Mouse (Mus musculus): ENCODE measurements at regions not wholly inside any gene's neighbourhood (a gene's known extent, or its start where the extent isn't known, plus 50 kb on each side); places are given as distances from the start of the nearest gene placed in this dataset.
A peak's percentile ranks its signal among the peaks of the same experiment; 100 is the strongest.

GRCm38 (mm10) chr1:42505048-42505729 is 190.4 kb upstream of the Pou3f3 start:
- no peaks in the 10 kb centered on the region for H3K9me3 ChIP-seq (replicated peaks; ENCODE audit: control insufficient read depth, low read length)
- no peak overlapping the region for H3K4me2 ChIP-seq (ENCODE audit: low read depth, low read length)
- WGBS, result 64% methylated on average over 10 of the region's 10 CpGs
- H3K9ac ChIP-seq (ENCODE audit: low read length), result no peak overlapping the region
- no peak overlapping the region for H3K4me3 ChIP-seq (ENCODE audit: low read length)
- no peak overlapping the region for H3K27ac ChIP-seq (ENCODE audit: low read length)
- no peak for ATAC-seq (replicated peaks; ENCODE audit: extremely low read depth, insufficient read depth, low FRiP score)
- H3K36me3 ChIP-seq (ENCODE audit: control insufficient read depth, insufficient read depth), result no peaks in the 10 kb centered on the region
- H3K27me3 ChIP-seq (ENCODE audit: control insufficient read depth, insufficient read depth, low read length), result no peaks in the 10 kb centered on the region
- no peaks in the 10 kb centered on the region for H3K4me1 ChIP-seq (ENCODE audit: control insufficient read depth, insufficient read depth, low read length)

- Histone ChIP-seq H3K27me3 (ENCODE audit: control insufficient read depth, insufficient read depth, low read length) (no peaks in the 10 kb centered on the region), H3K4me2 (ENCODE audit: low read depth, low read length) (no peak overlapping the region), H3K9ac (ENCODE audit: low read length) (no peak overlapping the region), H3K4me1 (ENCODE audit: control insufficient read depth, insufficient read depth, low read length) (no peaks in the 10 kb centered on the region), H3K4me3 (ENCODE audit: low read length) (no peak overlapping the region), H3K36me3 (ENCODE audit: control insufficient read depth, insufficient read depth) (no peaks in the 10 kb centered on the region), H3K9me3 (replicated peaks; ENCODE audit: control insufficient read depth, low read length) (no peaks in the 10 kb centered on the region), H3K27ac (ENCODE audit: low read length) (no peak overlapping the region)
- ATAC-seq (replicated peaks; ENCODE audit: extremely low read depth, insufficient read depth, low FRiP score), result no peak
- WGBS, result 89% methylated on average over 3 of the region's 3 CpGs
Measured at GRCm38 (mm10) chr1:42514417-42514816, 181.2 kb upstream of the Pou3f3 start.

DNA sequence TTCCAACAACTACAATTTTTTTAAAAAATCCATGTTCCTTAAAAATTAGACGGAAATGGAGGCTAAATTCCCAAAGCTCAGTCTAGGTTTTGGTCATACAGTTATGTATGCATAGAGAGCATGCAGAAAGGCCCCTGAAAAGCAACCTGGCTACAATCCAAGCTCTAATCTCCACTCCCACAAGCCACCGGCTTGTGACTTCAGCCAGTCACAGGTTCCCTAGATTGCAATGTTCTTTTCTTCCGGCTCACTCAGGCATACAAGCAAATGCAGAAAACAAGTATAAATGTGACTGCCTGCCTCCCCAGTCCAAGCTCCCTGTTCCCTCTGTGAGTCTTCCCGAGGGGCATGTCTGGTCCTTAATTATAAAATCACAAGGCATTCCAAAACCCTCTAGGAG is 171.2 kb upstream of the Pou3f3 start:
- Histone ChIP-seq H3K9me3 (replicated peaks; ENCODE audit: control insufficient read depth, low read length) (no peaks in the 10 kb centered on the region), H3K36me3 (ENCODE audit: control insufficient read depth, insufficient read depth) (no peaks in the 10 kb centered on the region), H3K27me3 (ENCODE audit: control insufficient read depth, insufficient read depth, low read length) (no peaks in the 10 kb centered on the region), H3K9ac (ENCODE audit: low read length) (no peak overlapping the region; the same call in 1 of the 2 replicates), H3K27ac (ENCODE audit: low read length) (0 out of 2 replicates have a peak overlapping the region, but pooled peaks have one; percentile 16), H3K4me2 (ENCODE audit: low read depth, low read length) (no peak overlapping the region), H3K4me3 (ENCODE audit: low read length) (no peak overlapping the region), H3K4me1 (ENCODE audit: control insufficient read depth, insufficient read depth, low read length) (peaks cover 9% of the 10 kb centered on the region)
- WGBS, result 37% methylated on average over 4 of the region's 4 CpGs
- no peak; the same call in 1 of the 2 replicates for ATAC-seq (replicated peaks; ENCODE audit: extremely low read depth, insufficient read depth, low FRiP score)

DNA sequence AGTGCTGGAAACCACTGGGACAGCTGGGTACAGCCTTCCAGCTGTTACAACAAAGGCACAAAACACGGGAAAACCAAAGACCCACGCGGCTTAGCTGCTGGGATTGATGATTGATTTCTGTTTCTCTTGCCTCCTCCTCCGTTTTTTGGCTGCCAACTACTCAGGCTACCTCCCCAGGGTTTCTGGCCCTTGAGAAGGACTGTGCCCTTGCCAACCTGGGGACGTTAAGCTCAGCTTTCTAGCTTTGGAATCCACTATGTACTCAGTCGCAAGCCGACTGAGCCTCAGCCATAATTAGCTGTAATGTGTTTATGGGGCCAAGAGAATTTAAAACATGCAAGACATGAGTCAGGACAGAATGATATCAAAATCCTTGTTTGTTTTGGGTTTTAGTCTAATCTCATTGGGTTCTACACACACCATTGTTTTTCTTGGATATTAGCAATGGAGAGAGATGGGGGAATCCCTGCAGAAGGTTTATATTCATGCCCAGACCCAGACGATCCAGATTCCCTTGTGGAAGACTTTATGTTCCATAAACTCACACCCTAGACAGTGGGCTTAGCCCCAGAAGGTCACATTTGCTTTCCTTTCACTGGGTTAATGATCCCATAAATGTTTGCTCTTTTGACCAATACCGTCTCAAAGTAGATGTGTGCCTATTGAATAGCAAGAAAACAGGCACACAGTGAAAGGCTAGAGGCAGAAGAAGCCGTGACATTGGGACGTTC is 167.7 kb upstream of the Pou3f3 start:
- no peak overlapping the region for H3K4me2 ChIP-seq (ENCODE audit: low read depth, low read length)
- no peak overlapping the region for H3K9ac ChIP-seq (ENCODE audit: low read length)
- H3K27me3 ChIP-seq (ENCODE audit: control insufficient read depth, insufficient read depth, low read length), result no peaks in the 10 kb centered on the region
- no peaks in the 10 kb centered on the region for H3K36me3 ChIP-seq (ENCODE audit: control insufficient read depth, insufficient read depth)
- H3K4me3 ChIP-seq (ENCODE audit: low read length), result no peak overlapping the region
- ATAC-seq (replicated peaks; ENCODE audit: extremely low read depth, insufficient read depth, low FRiP score), result no peak
- peaks cover 11% of the 10 kb centered on the region for H3K4me1 ChIP-seq (ENCODE audit: control insufficient read depth, insufficient read depth, low read length)
- no peaks in the 10 kb centered on the region for H3K9me3 ChIP-seq (replicated peaks; ENCODE audit: control insufficient read depth, low read length)
- no peak overlapping the region for H3K27ac ChIP-seq (ENCODE audit: low read length)
- WGBS, result 54% methylated on average over 11 of the region's 11 CpGs

GRCm38 (mm10) chr1:42532908-42533307 is 162.7 kb upstream of the Pou3f3 start:
- ATAC-seq (replicated peaks; ENCODE audit: extremely low read depth, insufficient read depth, low FRiP score), result peak; percentile 95
- Histone ChIP-seq H3K4me1 (ENCODE audit: control insufficient read depth, insufficient read depth, low read length) (peaks cover 7% of the 10 kb centered on the region), H3K4me2 (ENCODE audit: low read depth, low read length) (no peak overlapping the region), H3K27me3 (ENCODE audit: control insufficient read depth, insufficient read depth, low read length) (no peaks in the 10 kb centered on the region), H3K36me3 (ENCODE audit: control insufficient read depth, insufficient read depth) (no peaks in the 10 kb centered on the region), H3K9me3 (replicated peaks; ENCODE audit: control insufficient read depth, low read length) (no peaks in the 10 kb centered on the region), H3K27ac (ENCODE audit: low read length) (peak overlapping the region; percentile 74), H3K9ac (ENCODE audit: low read length) (no peak overlapping the region), H3K4me3 (ENCODE audit: low read length) (no peak overlapping the region)
- 36% methylated on average over 6 of the region's 6 CpGs for WGBS

GRCm38 (mm10) chr1:42539066-42539539 is 156.5 kb upstream of the Pou3f3 start:
- H3K4me2 ChIP-seq (ENCODE audit: low read depth, low read length), result peak overlapping the region; percentile 30
- no peaks in the 10 kb centered on the region for H3K4me1 ChIP-seq (ENCODE audit: control insufficient read depth, insufficient read depth, low read length)
- no peak for ATAC-seq (replicated peaks; ENCODE audit: extremely low read depth, insufficient read depth, low FRiP score)
- 47% methylated on average over 18 of the region's 18 CpGs for WGBS
- no peak overlapping the region for H3K9ac ChIP-seq (ENCODE audit: low read length)
- no peaks in the 10 kb centered on the region for H3K9me3 ChIP-seq (replicated peaks; ENCODE audit: control insufficient read depth, low read length)
- H3K27ac ChIP-seq (ENCODE audit: low read length), result no peak overlapping the region
- H3K27me3 ChIP-seq (ENCODE audit: control insufficient read depth, insufficient read depth, low read length), result no peaks in the 10 kb centered on the region
- H3K4me3 ChIP-seq (ENCODE audit: low read length), result no peak overlapping the region
- no peaks in the 10 kb centered on the region for H3K36me3 ChIP-seq (ENCODE audit: control insufficient read depth, insufficient read depth)

GRCm38 (mm10) chr1:42539541-42540520 is 155.7 kb upstream of the Pou3f3 start:
- no peak for ATAC-seq (replicated peaks; ENCODE audit: extremely low read depth, insufficient read depth, low FRiP score)
- 69% methylated on average over 26 of the region's 26 CpGs for WGBS
- Histone ChIP-seq H3K27me3 (ENCODE audit: control insufficient read depth, insufficient read depth, low read length) (no peaks in the 10 kb centered on the region), H3K27ac (ENCODE audit: low read length) (no peak overlapping the region), H3K9me3 (replicated peaks; ENCODE audit: control insufficient read depth, low read length) (no peaks in the 10 kb centered on the region), H3K4me2 (ENCODE audit: low read depth, low read length) (peak overlapping the region; percentile 30; the same call in 1 of the 2 replicates), H3K9ac (ENCODE audit: low read length) (no peak overlapping the region), H3K4me1 (ENCODE audit: control insufficient read depth, insufficient read depth, low read length) (no peaks in the 10 kb centered on the region), H3K36me3 (ENCODE audit: control insufficient read depth, insufficient read depth) (no peaks in the 10 kb centered on the region), H3K4me3 (ENCODE audit: low read length) (no peak overlapping the region)

DNA sequence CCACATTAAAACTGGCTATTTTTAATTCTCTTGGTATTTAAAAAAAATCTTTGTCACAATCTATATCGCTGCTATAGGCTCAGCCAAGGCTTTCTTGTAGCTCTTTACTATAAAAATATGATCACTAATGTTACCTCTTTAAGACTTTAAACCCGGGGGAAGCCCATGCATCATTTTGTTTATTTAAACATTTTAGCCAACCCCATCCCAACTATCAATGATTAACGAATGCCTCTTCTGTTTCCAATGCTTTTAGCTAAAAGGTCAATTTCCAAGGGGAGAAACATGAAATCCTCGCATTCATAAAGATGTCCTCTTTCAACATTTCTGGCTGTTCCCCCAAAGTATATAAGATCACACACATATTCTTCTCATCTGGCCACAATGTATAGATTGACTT is 153.6 kb upstream of the Pou3f3 start:
- Histone ChIP-seq H3K27me3 (ENCODE audit: control insufficient read depth, insufficient read depth, low read length) (no peaks in the 10 kb centered on the region), H3K4me2 (ENCODE audit: low read depth, low read length) (no peak overlapping the region), H3K4me1 (ENCODE audit: control insufficient read depth, insufficient read depth, low read length) (no peaks in the 10 kb centered on the region), H3K36me3 (ENCODE audit: control insufficient read depth, insufficient read depth) (no peaks in the 10 kb centered on the region), H3K9me3 (replicated peaks; ENCODE audit: control insufficient read depth, low read length) (no peaks in the 10 kb centered on the region), H3K9ac (ENCODE audit: low read length) (no peak overlapping the region), H3K4me3 (ENCODE audit: low read length) (no peak overlapping the region), H3K27ac (ENCODE audit: low read length) (no peak overlapping the region)
- 71% methylated on average over 4 of the region's 4 CpGs for WGBS
- no peak for ATAC-seq (replicated peaks; ENCODE audit: extremely low read depth, insufficient read depth, low FRiP score)
